8 mouse cellular contexts compared by ENCODE assay signal in genomic region chr1:66896556-66896955, GRCm38 (mm10). TPM values are rescaled to one million over a fixed set of nuclear protein-coding genes. Genes with fewer than 3 reads are reported as not detected.
A peak's percentile ranks its signal among the peaks of the same experiment; 100 is the strongest.
DNase-seq lines count a peak whose midpoint lies in the region; ATAC-seq and TF ChIP-seq lines count a peak whose summit lies in the region.

No protein-coding gene starts in this region.

- H3K36me3 ChIP-seq in embryonic facial prominence, embryonic 10.5 days (replicated peaks) = no peaks in the 10 kb centered on the region
- no peaks in the 10 kb centered on the region for H3K36me3 ChIP-seq in hindbrain, embryonic 15.5 days
- H3K36me3 ChIP-seq in midbrain, postnatal 0 days (ENCODE audit: insufficient read depth, low read length) = no peaks in the 10 kb centered on the region

- 72% methylated on average over 5 of the region's 5 CpGs for WGBS in embryonic facial prominence, embryonic 10.5 days
- WGBS in hindbrain, embryonic 15.5 days = 36% methylated on average over 5 of the region's 5 CpGs
- 47% methylated on average over 5 of the region's 5 CpGs for WGBS in midbrain, postnatal 0 days

- no peaks in the 10 kb centered on the region for H3K27me3 ChIP-seq in embryonic facial prominence, embryonic 10.5 days (replicated peaks; ENCODE audit: low read depth, poor library complexity, severe bottlenecking)
- H3K27me3 ChIP-seq in hindbrain, embryonic 15.5 days = no peaks in the 10 kb centered on the region
- H3K27me3 ChIP-seq in midbrain, postnatal 0 days (ENCODE audit: insufficient read depth, low read length) = no peaks in the 10 kb centered on the region

- peak overlapping the region; percentile 47 for H3K4me2 ChIP-seq in hindbrain, embryonic 15.5 days
- peak overlapping the region; percentile 20 for H3K4me2 ChIP-seq in midbrain, postnatal 0 days (ENCODE audit: low read depth, low read length, poor library complexity, severe bottlenecking)

- H3K9me3 ChIP-seq in embryonic facial prominence, embryonic 10.5 days = no peaks in the 10 kb centered on the region
- no peaks in the 10 kb centered on the region for H3K9me3 ChIP-seq in hindbrain, embryonic 15.5 days
- H3K9me3 ChIP-seq in midbrain, postnatal 0 days (ENCODE audit: low read length) = no peaks in the 10 kb centered on the region

- H3K9ac ChIP-seq in hindbrain, embryonic 15.5 days = no peak overlapping the region
- H3K9ac ChIP-seq in midbrain, postnatal 0 days (replicated peaks; ENCODE audit: low read length, poor library complexity, severe bottlenecking) = peak overlapping the region; percentile 39

- peak; percentile 3 for DNase-seq in kidney, adult 9 months
- DNase-seq in kidney, postnatal 36 days = no peak
- DNase-seq in embryonic facial prominence, embryonic 10.5 days (ENCODE audit: low spot score) = no peak
- DNase-seq in midbrain, postnatal 0 days (ENCODE audit: low spot score) = peak; percentile 46
- DNase-seq in B cell, adult 2 months = no peak
- no peak for DNase-seq in frontal cortex, postnatal 10 days (ENCODE audit: low spot score in 2 of 2)
- no peak for DNase-seq in thymus, postnatal 14 days

- ATAC-seq in hindbrain, embryonic 15.5 days (ENCODE audit: low FRiP score, low read depth) = peak; percentile 37
- peak; percentile 38; the same call in 1 of the 2 replicates for ATAC-seq in midbrain, postnatal 0 days (ENCODE audit: low FRiP score)

- H3K27ac ChIP-seq in embryonic facial prominence, embryonic 10.5 days (replicated peaks) = peak overlapping the region; percentile 59
- H3K27ac ChIP-seq in hindbrain, embryonic 15.5 days (replicated peaks) = peak overlapping the region; percentile 75
- peak overlapping the region; percentile 62 for H3K27ac ChIP-seq in midbrain, postnatal 0 days (ENCODE audit: low read depth, low read length)

- TF ChIP-seq CTCF in midbrain, postnatal 0 days (IDR thresholded peaks at IDR 0.05) = no peak

- peaks cover 12% of the 10 kb centered on the region; the same call in 1 of the 2 replicates for H3K4me1 ChIP-seq in embryonic facial prominence, embryonic 10.5 days
- H3K4me1 ChIP-seq in hindbrain, embryonic 15.5 days (replicated peaks) = peaks cover 14% of the 10 kb centered on the region
- 0 out of 2 replicates have a peak, but pooled peaks cover 4% of the 10 kb centered on the region for H3K4me1 ChIP-seq in midbrain, postnatal 0 days (ENCODE audit: insufficient read depth, low read length)

- H3K4me3 ChIP-seq in embryonic facial prominence, embryonic 10.5 days = no peak overlapping the region
- H3K4me3 ChIP-seq in hindbrain, embryonic 15.5 days = peak overlapping the region; percentile 12; the same call in 1 of the 2 replicates
- no peak overlapping the region for H3K4me3 ChIP-seq in midbrain, postnatal 0 days (ENCODE audit: low read depth, low read length)

RNA-seq across cellular contexts. Expression of gene Acadl, which starts 33.5 kb away (rescaled TPM):
- 35.7 and 40.4 TPM in 2 replicates for polyA plus RNA-seq in embryonic facial prominence, embryonic 10.5 days (2016; fragmentation: Nextera tagmentation; extraction: Ambion mirVana)
- polyA plus RNA-seq in hindbrain, embryonic 15.5 days (2015; fragmentation: Nextera tagmentation; extraction: Ambion mirVana) = 58.0 and 58.8 TPM in 2 replicates
- total RNA-seq in midbrain, postnatal 0 days (2014; rRNA removed) = 5.4 and 5.8 TPM in 2 replicates
- 55.4 and 59.5 TPM in 2 replicates for polyA plus RNA-seq in midbrain, postnatal 0 days (2015; fragmentation: Nextera tagmentation; extraction: Ambion mirVana)

RNA-seq across cellular contexts. Expression of gene Myl1, which starts 48.6 kb away (rescaled TPM):
- 0.54 and 1.3 TPM in 2 replicates for polyA plus RNA-seq in embryonic facial prominence, embryonic 10.5 days (2016; fragmentation: Nextera tagmentation; extraction: Ambion mirVana)
- polyA plus RNA-seq in hindbrain, embryonic 15.5 days (2015; fragmentation: Nextera tagmentation; extraction: Ambion mirVana) = 2.4 and 4.0 TPM in 2 replicates
- 0.38 and 2.6 TPM in 2 replicates for total RNA-seq in midbrain, postnatal 0 days (2014; rRNA removed)
- polyA plus RNA-seq in midbrain, postnatal 0 days (2015; fragmentation: Nextera tagmentation; extraction: Ambion mirVana) = 0.43 and 1.3 TPM in 2 replicates

Comparison
In these comparisons a context has a peak if more than half of its experiments do, and no peak if none do; other contexts are left out.
1. DNase-seq: peak in kidney, adult 9 months (single experiment) and midbrain, postnatal 0 days (single experiment); none in kidney, postnatal 36 days (0 of 2), embryonic facial prominence, embryonic 10.5 days (single experiment), B cell, adult 2 months (0 of 2), frontal cortex, postnatal 10 days (0 of 2) and thymus, postnatal 14 days (single experiment).
2. Peak in every context shown above with its lines, with median percentiles within 50 percentile points of each other: H3K27ac ChIP-seq.